Mouse (Mus musculus) embryonic fibroblast, embryonic 13.5 days (primary cell): ENCODE results near the gene St8sia1.

Experiments
- CTCF ChIP-seq: IDR thresholded peaks from 2 replicates; pipeline ENCODE4 v1.5.1; 2011; ENCODE audit warnings: mild to moderate bottlenecking, control low read depth, low read length, moderate library complexity, borderline replicate concordance; ENCODE audit not compliant: insufficient read depth
- POLR2A ChIP-seq: IDR thresholded peaks from 2 replicates; pipeline ENCODE4 v1.6.1; 2011; ENCODE audit warnings: low read depth, mild to moderate bottlenecking, control low read depth, low read length, moderate library complexity

DNA sequence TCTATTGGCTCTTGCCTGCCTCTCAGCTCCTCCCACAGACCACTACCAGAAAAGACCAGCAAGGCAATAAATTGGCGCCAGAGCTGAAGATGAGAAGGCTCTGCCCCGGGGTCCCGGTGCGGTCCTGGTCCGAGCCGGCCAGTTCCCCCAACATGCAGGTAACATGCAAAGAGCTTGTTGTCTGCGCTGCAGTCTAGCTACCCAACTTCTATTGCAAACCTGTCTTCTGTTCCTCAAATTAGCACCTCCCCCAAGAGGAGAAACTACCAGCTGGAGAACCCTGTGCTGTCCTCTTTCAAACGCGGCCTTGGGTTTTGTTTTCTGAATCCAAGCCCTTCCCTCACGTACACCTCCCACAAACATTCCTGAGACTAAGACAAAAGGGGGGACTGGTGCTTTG, 1.8 kb downstream of the St8sia1 start:
- no peak for TF ChIP-seq CTCF
- TF ChIP-seq POLR2A, result no peak
